Mouse (Mus musculus) left cerebral cortex, adult 2 months (tissue): ENCODE data around the gene Insig2. TPM values are rescaled to one million over a fixed set of nuclear protein-coding genes. Genes with fewer than 3 reads are reported as not detected.

ENCODE experiments used
- DNase-seq, 2 experiments: peaks; one replicate each; pipeline ENCODE4 v3.0.0; 2021 to 2022; ENCODE audit warnings: low spot score in 2 of 2, mixed read lengths in 1 of 2; ENCODE audit errors: extremely low spot score in 1 of 2
- H3K27ac ChIP-seq: fragments of 200-600 bp; 2 replicates; pipeline ENCODE4 v1.8.1; 2022
- H3K4me3 ChIP-seq: fragments of 200-600 bp; 2 replicates; pipeline ENCODE4 v1.8.1; 2022
- CTCF ChIP-seq: fragments of 200-600 bp; IDR thresholded peaks from 2 replicates; pipeline ENCODE4 v1.8.1; 2022; ENCODE audit warnings: antibody characterized with exemption, mild to moderate bottlenecking, moderate library complexity
- intact Hi-C: fragments of 180-260 bp; cut with DNase I; formaldehyde crosslinking; loops from one replicate; pipeline ENCODE4 v1.15.1; 2025
- total RNA-seq, 2 experiments: library from RNA; stranded (reverse); gene quantifications; 2 replicates each; pipeline ENCODE4 v1.2.3; 2021

Gene Insig2
- total RNA-seq, 2 experiments from 2014 or later = 64.7 to 65.7 TPM

- TF ChIP-seq CTCF = no peak
- Histone ChIP-seq H3K27ac (no peak overlapping the region), H3K4me3 (no peak overlapping the region)
- no peak for DNase-seq
- intact Hi-C loops = no loop called here
Measured at GRCm38 (mm10) chr1:121350616-121351015, 18.2 kb upstream of the Insig2 start.

- no peak for TF ChIP-seq CTCF
- no peak for DNase-seq
- intact Hi-C loops = no loop called here
- Histone ChIP-seq H3K4me3 (no peak overlapping the region), H3K27ac (no peak overlapping the region)
Measured at GRCm38 (mm10) chr1:121348875-121349847, 16.8 kb upstream of the Insig2 start.

- Histone ChIP-seq H3K4me3 (no peak overlapping the region), H3K27ac (no peak overlapping the region)
- DNase-seq = no peak
- intact Hi-C loops = no loop called here
- TF ChIP-seq CTCF = no peak
Measured at GRCm38 (mm10) chr1:121343966-121344365, 11.6 kb upstream of the Insig2 start.

GRCm38 (mm10) chr1:121335789-121336188, 3.4 kb upstream of the Insig2 start:
- no peak overlapping the region for H3K27ac ChIP-seq
- TF ChIP-seq CTCF = no peak
- no peak overlapping the region for H3K4me3 ChIP-seq
- intact Hi-C loops = no loop called here
- DNase-seq = no peak

GRCm38 (mm10) chr1:121333986-121334703, 1.8 kb upstream of the Insig2 start:
- no peak for DNase-seq
- H3K4me3 ChIP-seq = no peak overlapping the region
- TF ChIP-seq CTCF = no peak
- intact Hi-C loops = no loop called here
- H3K27ac ChIP-seq = no peak overlapping the region

GRCm38 (mm10) chr1:121330621-121331020, 1.8 kb downstream of the Insig2 start:
- Histone ChIP-seq H3K27ac (no peak overlapping the region), H3K4me3 (no peak overlapping the region)
- TF ChIP-seq CTCF = no peak
- DNase-seq = no peak
- intact Hi-C loops = no loop called here

- intact Hi-C loops = loop anchor here (5.0 kb wide), 3 partner anchors 103 to 727 kb away; partner anchors contain the start of genes Ccdc93, Ddx18 and En1
Measured at GRCm38 (mm10) chr1:121329391-121329790, 3.0 kb downstream of the Insig2 start.

GRCm38 (mm10) chr1:121328193-121328555, 4.2 kb downstream of the Insig2 start:
- no peak for DNase-seq
- intact Hi-C loops = loop anchor here (5.0 kb wide), 3 partner anchors 104 to 726 kb away; partner anchors contain the start of genes Ccdc93, Ddx18 and En1
- peak overlapping the region; percentile 58 for H3K4me3 ChIP-seq
- TF ChIP-seq CTCF = no peak
- peak overlapping the region; percentile 98 for H3K27ac ChIP-seq

More at GRCm38 (mm10) chr1:121329391-121329790, 3.0 kb downstream of the Insig2 start:
- H3K4me3 ChIP-seq = no peak overlapping the region
- no peak for TF ChIP-seq CTCF
- H3K27ac ChIP-seq = no peak overlapping the region
- no peak for DNase-seq

GRCm38 (mm10) chr1:121327344-121328192, 4.8 kb downstream of the Insig2 start:
- peak; percentile 92 to 93 for DNase-seq
- TF ChIP-seq CTCF = no peak; the same call in 1 of the 2 replicates
- H3K27ac ChIP-seq = peak overlapping the region; percentile 98
- peak overlapping the region; percentile 58 for H3K4me3 ChIP-seq
- intact Hi-C loops = loop anchor here (5.0 kb wide), 3 partner anchors 105 to 725 kb away; partner anchors contain the start of genes Ccdc93, Ddx18 and En1

- H3K27ac ChIP-seq = peak overlapping the region; percentile 98
- no peak for TF ChIP-seq CTCF
- H3K4me3 ChIP-seq = peak overlapping the region; percentile 58
- intact Hi-C loops = loop anchor here (5.0 kb wide), 3 partner anchors 106 to 724 kb away; partner anchors contain the start of genes Ccdc93, Ddx18 and En1
- DNase-seq = no peak
Measured at GRCm38 (mm10) chr1:121326591-121327343, 5.6 kb downstream of the Insig2 start.
